Mouse (Mus musculus) urinary bladder, postnatal 10 days (tissue): Measurements from ENCODE around the gene Elane.

Experiments
- DNase-seq: peaks from one replicate; pipeline ENCODE4 v3.0.0; 2022; ENCODE audit warnings: low spot score

Elane gene

DNA sequence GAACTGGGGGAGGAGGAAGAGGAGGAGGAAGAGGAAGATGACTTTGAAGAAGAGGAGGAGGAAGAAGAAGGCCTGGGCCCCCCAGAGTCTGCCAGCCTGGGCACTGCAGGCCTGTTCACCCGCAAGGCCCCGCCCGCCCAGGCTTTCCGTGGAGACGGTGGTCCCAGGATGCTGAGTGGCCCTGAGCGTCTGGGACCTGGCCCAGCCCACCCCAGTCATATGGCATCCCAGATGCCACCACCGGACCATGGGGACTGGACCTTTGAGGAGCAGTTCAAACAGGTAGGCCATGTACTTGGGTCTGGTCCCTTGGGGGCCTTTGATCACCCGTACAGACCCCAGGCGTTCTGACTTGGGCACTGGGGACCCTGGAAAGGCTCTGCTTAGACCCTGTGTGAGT lies 45.8 kb downstream of the Elane start:
- no peak for DNase-seq

- DNase-seq = no peak
These were observed 46.7 kb downstream of the Elane start for GRCm38 (mm10) chr10:79932736-79933135.

- DNase-seq = no peak
These were observed 47.2 kb downstream of the Elane start for GRCm38 (mm10) chr10:79933145-79933679.

DNA sequence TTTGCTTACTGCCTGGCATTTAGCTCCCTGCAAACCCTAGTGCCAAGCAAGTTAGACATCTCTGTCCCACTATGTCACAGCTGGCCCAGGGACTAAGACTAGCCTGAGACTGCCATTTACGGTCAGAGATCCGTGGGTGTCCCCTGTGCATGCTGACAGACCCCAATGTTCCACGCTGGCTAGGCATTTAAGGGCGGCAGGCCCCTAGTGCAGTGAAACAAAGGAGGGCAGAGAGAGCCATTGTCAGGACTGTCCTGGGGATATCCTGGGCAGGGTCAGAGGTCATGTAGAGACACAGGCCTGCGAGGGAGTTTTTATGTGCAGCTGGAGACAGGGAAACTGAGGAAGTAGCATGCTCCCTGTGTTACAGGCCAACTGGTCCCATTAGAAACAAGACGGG lies 47.8 kb downstream of the Elane start:
- DNase-seq = no peak

- no peak for DNase-seq
These were observed 48.2 kb downstream of the Elane start for GRCm38 (mm10) chr10:79934272-79934721.

- DNase-seq = no peak
These were observed 48.9 kb downstream of the Elane start for GRCm38 (mm10) chr10:79934794-79935569.

GRCm38 (mm10) chr10:79936284-79936910 lies 50.4 kb downstream of the Elane start:
- DNase-seq = no peak

GRCm38 (mm10) chr10:79936911-79937441 lies 50.9 kb downstream of the Elane start:
- DNase-seq = no peak
